Mouse (Mus musculus): ENCODE measurements around the gene Fam186b.
A peak's percentile ranks its signal among the peaks of the same experiment; 100 is the strongest.

Fam186b gene

GRCm38 (mm10) chr15:99295484-99295981, at the start of gene Fam186b:
TSS of gene Fam186b (minus strand) at chr15:99295888.
- peak; percentile 40 for DNase-seq

- DNase-seq = no peak
Measured at GRCm38 (mm10) chr15:99344961-99345360, 49.3 kb upstream of the Fam186b start.

- no peak for DNase-seq
Measured at GRCm38 (mm10) chr15:99344148-99344870, 48.6 kb upstream of the Fam186b start.

- no peak for DNase-seq
Measured at GRCm38 (mm10) chr15:99343414-99344147, 47.9 kb upstream of the Fam186b start.

- DNase-seq = no peak
Measured at GRCm38 (mm10) chr15:99342194-99342981, 46.7 kb upstream of the Fam186b start.

- no peak for DNase-seq
Measured at GRCm38 (mm10) chr15:99341102-99341501, 45.4 kb upstream of the Fam186b start.

GRCm38 (mm10) chr15:99339669-99340068, 44.0 kb upstream of the Fam186b start:
- no peak for DNase-seq

GRCm38 (mm10) chr15:99338916-99339315, 43.2 kb upstream of the Fam186b start:
- no peak for DNase-seq

GRCm38 (mm10) chr15:99335801-99336320, 40.2 kb upstream of the Fam186b start:
- DNase-seq = no peak

GRCm38 (mm10) chr15:99334500-99334899, 38.8 kb upstream of the Fam186b start:
- no peak for DNase-seq

GRCm38 (mm10) chr15:99333676-99334065, 38.0 kb upstream of the Fam186b start:
- DNase-seq = peak; percentile 45

GRCm38 (mm10) chr15:99332921-99333675, 37.4 kb upstream of the Fam186b start:
- peak; percentile 86 for DNase-seq

GRCm38 (mm10) chr15:99332111-99332510, 36.4 kb upstream of the Fam186b start:
- no peak for DNase-seq

GRCm38 (mm10) chr15:99331341-99331740, 35.7 kb upstream of the Fam186b start:
- DNase-seq = no peak

GRCm38 (mm10) chr15:99330324-99330723, 34.6 kb upstream of the Fam186b start:
- DNase-seq = no peak

GRCm38 (mm10) chr15:99328011-99328410, 32.3 kb upstream of the Fam186b start:
- no peak for DNase-seq

GRCm38 (mm10) chr15:99326959-99327358, 31.3 kb upstream of the Fam186b start:
- DNase-seq = no peak

GRCm38 (mm10) chr15:99326407-99326806, 30.7 kb upstream of the Fam186b start:
- DNase-seq = peak; percentile 64

- DNase-seq = peak; percentile 48
Measured at GRCm38 (mm10) chr15:99325598-99325997, 29.9 kb upstream of the Fam186b start.

GRCm38 (mm10) chr15:99324151-99324550, 28.5 kb upstream of the Fam186b start:
- DNase-seq = no peak

GRCm38 (mm10) chr15:99320978-99321377, 25.3 kb upstream of the Fam186b start:
- no peak for DNase-seq

- DNase-seq = no peak
Measured at GRCm38 (mm10) chr15:99320168-99320674, 24.5 kb upstream of the Fam186b start.

Measured in kidney, adult 11 months (tissue).